Comparison of ENCODE assay signal across 8 mouse cellular contexts in the genomic region with DNA sequence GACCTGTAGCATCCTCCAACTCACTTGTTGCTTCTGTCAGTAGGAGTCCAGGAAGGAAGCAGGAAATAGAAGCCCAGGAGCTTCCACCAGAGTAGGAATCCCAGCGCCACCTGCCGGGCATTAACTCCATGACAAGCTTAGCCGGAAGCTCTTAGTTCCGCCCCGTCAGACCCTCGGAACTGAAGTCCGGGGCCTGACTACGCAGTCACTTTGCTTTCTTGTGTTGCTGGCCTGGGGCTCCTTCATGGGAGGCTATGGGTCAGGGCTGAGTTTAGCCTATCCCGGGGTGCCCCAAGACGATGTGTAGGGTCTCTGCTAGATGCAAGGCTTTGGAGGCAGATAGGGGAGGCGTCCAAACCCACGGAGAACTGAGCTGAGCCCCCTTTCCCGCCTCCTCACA. TPM values are rescaled to one million over a fixed set of nuclear protein-coding genes. Genes with fewer than 3 reads are reported as not detected.
DNase-seq lines count a peak whose midpoint lies in the region; ATAC-seq and TF ChIP-seq lines count a peak whose summit lies in the region.

No protein-coding gene starts in this region.

- H3K4me3 ChIP-seq in ES-Bruce4 (ENCODE audit: low read depth, low read length) = peak overlapping the region; percentile 62
- H3K4me3 ChIP-seq in forebrain, embryonic 14.5 days (ENCODE audit: low read depth, low read length) = peak overlapping the region; percentile 22
- H3K4me3 ChIP-seq in liver, postnatal 0 days (ENCODE audit: low read depth, low read length) = peak overlapping the region; percentile 46
- peak overlapping the region; percentile 28 for H3K4me3 ChIP-seq in neural tube, embryonic 13.5 days

- H3K9ac ChIP-seq in ES-Bruce4 (ENCODE audit: low read depth, poor library complexity, severe bottlenecking) = no peak overlapping the region
- H3K9ac ChIP-seq in forebrain, embryonic 14.5 days (ENCODE audit: low read length) = peak overlapping the region; percentile 51
- H3K9ac ChIP-seq in liver, postnatal 0 days (replicated peaks) = peak overlapping the region; percentile 55
- H3K9ac ChIP-seq in neural tube, embryonic 13.5 days = peak overlapping the region; percentile 62

- H3K27me3 ChIP-seq in ES-Bruce4 (ENCODE audit: control insufficient read depth, insufficient read depth, low read length, poor library complexity, severe bottlenecking) = no peaks in the 10 kb centered on the region
- peaks cover 6% of the 10 kb centered on the region for H3K27me3 ChIP-seq in forebrain, embryonic 14.5 days (replicated peaks; ENCODE audit: control insufficient read depth, insufficient read depth, low read length)
- peaks cover 5% of the 10 kb centered on the region; the same call in 1 of the 2 replicates for H3K27me3 ChIP-seq in liver, postnatal 0 days (ENCODE audit: insufficient read depth, low read length)
- H3K27me3 ChIP-seq in neural tube, embryonic 13.5 days = peaks cover 7% of the 10 kb centered on the region

- H3K4me1 ChIP-seq in ES-Bruce4 (ENCODE audit: control insufficient read depth, insufficient read depth, low read length) = no peaks in the 10 kb centered on the region
- no peaks in the 10 kb centered on the region for H3K4me1 ChIP-seq in forebrain, embryonic 14.5 days (ENCODE audit: control insufficient read depth, insufficient read depth, low read length)
- H3K4me1 ChIP-seq in liver, postnatal 0 days (ENCODE audit: insufficient read depth) = peaks cover 15% of the 10 kb centered on the region
- peaks cover 11% of the 10 kb centered on the region; the same call in 1 of the 2 replicates for H3K4me1 ChIP-seq in neural tube, embryonic 13.5 days (replicated peaks)

- no peaks in the 10 kb centered on the region for H3K9me3 ChIP-seq in ES-Bruce4 (replicated peaks; ENCODE audit: control insufficient read depth, insufficient read depth, low read length, poor library complexity, severe bottlenecking)
- no peaks in the 10 kb centered on the region for H3K9me3 ChIP-seq in forebrain, embryonic 14.5 days (replicated peaks; ENCODE audit: control insufficient read depth, low read length)
- no peaks in the 10 kb centered on the region for H3K9me3 ChIP-seq in liver, postnatal 0 days (ENCODE audit: low read length)
- no peaks in the 10 kb centered on the region for H3K9me3 ChIP-seq in neural tube, embryonic 13.5 days

- peak; percentile 93 for DNase-seq in forebrain, embryonic 14.5 days (ENCODE audit: low spot score)
- peak; percentile 87 to 92 for DNase-seq in heart, postnatal 14 days
- DNase-seq in layer of hippocampus, adult 11-12 months (ENCODE audit: low spot score) = peak; percentile 91
- DNase-seq in liver, postnatal 0 days = peak; percentile 90
- DNase-seq in telencephalon, adult 2 months (ENCODE audit: low read depth, low spot score) = peak; percentile 38

- H3K36me3 ChIP-seq in ES-Bruce4 (ENCODE audit: control insufficient read depth, insufficient read depth, low read length, poor library complexity, severe bottlenecking) = no peaks in the 10 kb centered on the region
- no peaks in the 10 kb centered on the region for H3K36me3 ChIP-seq in forebrain, embryonic 14.5 days (ENCODE audit: control insufficient read depth, insufficient read depth, low read length)
- H3K36me3 ChIP-seq in liver, postnatal 0 days (replicated peaks; ENCODE audit: insufficient read depth, low read length) = no peaks in the 10 kb centered on the region
- no peaks in the 10 kb centered on the region for H3K36me3 ChIP-seq in neural tube, embryonic 13.5 days

- no peak for TF ChIP-seq EP300 in ES-Bruce4 (IDR thresholded peaks at IDR 0.05; ENCODE audit: insufficient read depth, low read depth, low read length)
- peak; percentile 43; the same call in 1 of the 2 replicates for TF ChIP-seq EP300 in liver, postnatal 0 days (IDR thresholded peaks at IDR 0.05; ENCODE audit: low read depth)

- peak; percentile 68 for TF ChIP-seq CTCF in ES-Bruce4 (IDR thresholded peaks at IDR 0.05; ENCODE audit: low read depth, low read length)
- TF ChIP-seq CTCF in liver, postnatal 0 days (IDR thresholded peaks at IDR 0.05; ENCODE audit: low read depth) = peak; percentile 95

- TF ChIP-seq POLR2A in ES-Bruce4 (IDR thresholded peaks at IDR 0.05; ENCODE audit: insufficient read depth, low read length) = no peak

- under 1% methylated on average over 13 of the region's 13 CpGs for WGBS in forebrain, embryonic 14.5 days
- WGBS in liver, postnatal 0 days (ENCODE audit: insufficient replicate concordance) = 6% methylated on average over 13 of the region's 13 CpGs
- 3% methylated on average over 13 of the region's 13 CpGs for WGBS in neural tube, embryonic 13.5 days

- H3K27ac ChIP-seq in ES-Bruce4 (ENCODE audit: insufficient read depth, low read length) = no peak overlapping the region
- H3K27ac ChIP-seq in forebrain, embryonic 14.5 days (ENCODE audit: low read depth, low read length) = no peak overlapping the region
- no peak overlapping the region for H3K27ac ChIP-seq in liver, postnatal 0 days (ENCODE audit: low read depth)
- no peak overlapping the region for H3K27ac ChIP-seq in neural tube, embryonic 13.5 days (replicated peaks)

- peak overlapping the region; percentile 50 for H3K4me2 ChIP-seq in forebrain, embryonic 14.5 days (ENCODE audit: low read length)
- peak overlapping the region; percentile 83 for H3K4me2 ChIP-seq in liver, postnatal 0 days (ENCODE audit: low read depth, low read length)
- peak overlapping the region; percentile 57 for H3K4me2 ChIP-seq in neural tube, embryonic 13.5 days

- 0 out of 2 replicates have a peak, but pooled peaks have one; percentile 31 for ATAC-seq in cerebellum, adult (ENCODE audit: insufficient number of reproducible peaks, low FRiP score, low TSS enrichment)
- ATAC-seq in forebrain, embryonic 14.5 days = peak; percentile 73; the same call in 1 of the 2 replicates
- ATAC-seq in liver, postnatal 0 days = peak; percentile 78
- ATAC-seq in neural tube, embryonic 13.5 days (ENCODE audit: low read depth) = peak; percentile 69

- intact Hi-C loops in heart, postnatal 14 days (cut with DNase I) = loop anchor here (2.0 to 5.0 kb wide), 2 partner anchors 34 to 187 kb away; no protein-coding TSS in a partner anchor

RNA-seq across cellular contexts. Expression of gene Tsku, which starts 19.7 kb away (rescaled TPM):
- 17.5 TPM in 2 replicates for polyA plus RNA-seq in ES-Bruce4 (2011; ENCODE audit: insufficient read depth, insufficient read length, low read depth, missing spikeins)
- polyA plus RNA-seq in forebrain, embryonic 14.5 days (2014; fragmentation: Nextera tagmentation; extraction: Ambion mirVana) = 10.5 and 10.8 TPM in 2 replicates
- 1 to 10 TPM; 4.0 to 4.4 TPM for total RNA-seq in heart, postnatal 14 days (2021)
- polyA plus RNA-seq in liver, postnatal 0 days (2015; fragmentation: Nextera tagmentation; extraction: Ambion mirVana) = 8.3 and 18.9 TPM in 2 replicates
- polyA plus RNA-seq in neural tube, embryonic 13.5 days (2015; fragmentation: Nextera tagmentation; extraction: Ambion mirVana) = 6.9 and 8.1 TPM in 2 replicates

RNA-seq across cellular contexts. Expression of gene Acer3, which starts 20.5 kb away (rescaled TPM):
- polyA plus RNA-seq in ES-Bruce4 (2011; ENCODE audit: insufficient read depth, insufficient read length, low read depth, missing spikeins) = 18.4 and 19.2 TPM in 2 replicates
- 10.1 and 11.3 TPM in 2 replicates for polyA plus RNA-seq in forebrain, embryonic 14.5 days (2014; fragmentation: Nextera tagmentation; extraction: Ambion mirVana)
- total RNA-seq in heart, postnatal 14 days (2021) = 10 to 100 TPM in 1 of 2 experiments, 1 to 10 TPM in 1; 9.9 to 11.3 TPM
- 18.7 and 19.4 TPM in 2 replicates for polyA plus RNA-seq in liver, postnatal 0 days (2015; fragmentation: Nextera tagmentation; extraction: Ambion mirVana)
- 20.5 and 20.7 TPM in 2 replicates for polyA plus RNA-seq in neural tube, embryonic 13.5 days (2015; fragmentation: Nextera tagmentation; extraction: Ambion mirVana)

Comparison
In these comparisons a context has a peak if more than half of its experiments do, and no peak if none do; other contexts are left out.
1. DNase-seq: peak in every context shown above with its lines; median percentile 93 in forebrain, embryonic 14.5 days; 91 in layer of hippocampus, adult 11-12 months; 90 in liver, postnatal 0 days; 90 in heart, postnatal 14 days; 38 in telencephalon, adult 2 months.